Mouse (Mus musculus): ENCODE data around the gene Dmrtb1. TPM values are rescaled to one million over a fixed set of nuclear protein-coding genes. Genes with fewer than 3 reads are reported as not detected.

Dmrtb1 gene
- polyA plus RNA-seq, 1 experiment from 2014 or later, result 35.7 TPM

GRCm38 (mm10) chr4:107719161-107719560 lies 35.1 kb upstream of the Dmrtb1 start:
- no peaks in the 10 kb centered on the region for H3K27me3 ChIP-seq (ENCODE audit: control insufficient read depth, insufficient read depth, low read length)
- no peaks in the 10 kb centered on the region for H3K9me3 ChIP-seq (ENCODE audit: control insufficient read depth, low read length)
- DNase-seq, result no peak
- no peak overlapping the region for H3K9ac ChIP-seq (replicated peaks; ENCODE audit: low read length)
- H3K36me3 ChIP-seq (ENCODE audit: control insufficient read depth, insufficient read depth, low read length), result no peaks in the 10 kb centered on the region
- no peak overlapping the region for H3K4me2 ChIP-seq (ENCODE audit: low read length)
- peak overlapping the region; percentile 39; the same call in 1 of the 2 replicates for H3K27ac ChIP-seq (replicated peaks; ENCODE audit: low read depth, low read length)
- 82% methylated on average over 5 of the region's 5 CpGs for WGBS
- H3K4me1 ChIP-seq (ENCODE audit: control insufficient read depth, insufficient read depth, low read length), result peaks cover 16% of the 10 kb centered on the region; the same call in 1 of the 2 replicates
- no peak overlapping the region for H3K4me3 ChIP-seq (replicated peaks; ENCODE audit: low read depth, low read length)
- ATAC-seq (ENCODE audit: low FRiP score, low TSS enrichment), result no peak

- H3K9me3 ChIP-seq (ENCODE audit: control insufficient read depth, low read length), result no peaks in the 10 kb centered on the region
- H3K27me3 ChIP-seq (ENCODE audit: control insufficient read depth, insufficient read depth, low read length), result no peaks in the 10 kb centered on the region
- H3K36me3 ChIP-seq (ENCODE audit: control insufficient read depth, insufficient read depth, low read length), result no peaks in the 10 kb centered on the region
- 26% methylated on average over 8 of the region's 8 CpGs for WGBS
- peak overlapping the region; percentile 39; the same call in 1 of the 2 replicates for H3K27ac ChIP-seq (replicated peaks; ENCODE audit: low read depth, low read length)
- no peak overlapping the region for H3K4me3 ChIP-seq (replicated peaks; ENCODE audit: low read depth, low read length)
- ATAC-seq (ENCODE audit: low FRiP score, low TSS enrichment), result no peak
- H3K4me2 ChIP-seq (ENCODE audit: low read length), result no peak overlapping the region
- H3K9ac ChIP-seq (replicated peaks; ENCODE audit: low read length), result no peak overlapping the region
- peaks cover 16% of the 10 kb centered on the region; the same call in 1 of the 2 replicates for H3K4me1 ChIP-seq (ENCODE audit: control insufficient read depth, insufficient read depth, low read length)
- DNase-seq, result no peak
Observed at GRCm38 (mm10) chr4:107718720-107719119, 34.7 kb upstream of the Dmrtb1 start.

- Histone ChIP-seq H3K4me3 (replicated peaks; ENCODE audit: low read depth, low read length) (no peak overlapping the region), H3K36me3 (ENCODE audit: control insufficient read depth, insufficient read depth, low read length) (no peaks in the 10 kb centered on the region), H3K4me2 (ENCODE audit: low read length) (no peak overlapping the region), H3K4me1 (ENCODE audit: control insufficient read depth, insufficient read depth, low read length) (peaks cover 16% of the 10 kb centered on the region; the same call in 1 of the 2 replicates), H3K27ac (replicated peaks; ENCODE audit: low read depth, low read length) (peak overlapping the region; percentile 61), H3K9ac (replicated peaks; ENCODE audit: low read length) (no peak overlapping the region), H3K9me3 (ENCODE audit: control insufficient read depth, low read length) (no peaks in the 10 kb centered on the region), H3K27me3 (ENCODE audit: control insufficient read depth, insufficient read depth, low read length) (no peaks in the 10 kb centered on the region)
- WGBS, result 46% methylated on average over 8 of the region's 8 CpGs
- ATAC-seq (ENCODE audit: low FRiP score, low TSS enrichment) (no peak), DNase-seq (no peak)
Observed at GRCm38 (mm10) chr4:107717718-107718313, 33.8 kb upstream of the Dmrtb1 start.

GRCm38 (mm10) chr4:107716754-107717299 lies 32.8 kb upstream of the Dmrtb1 start:
- DNase-seq (peak; percentile 82), ATAC-seq (ENCODE audit: low FRiP score, low TSS enrichment) (no peak)
- no peak overlapping the region for H3K4me3 ChIP-seq (replicated peaks; ENCODE audit: low read depth, low read length)
- H3K4me1 ChIP-seq (ENCODE audit: control insufficient read depth, insufficient read depth, low read length), result peaks cover 16% of the 10 kb centered on the region; the same call in 1 of the 2 replicates
- 57% methylated on average over 9 of the region's 9 CpGs for WGBS
- H3K4me2 ChIP-seq (ENCODE audit: low read length), result no peak overlapping the region
- H3K36me3 ChIP-seq (ENCODE audit: control insufficient read depth, insufficient read depth, low read length), result no peaks in the 10 kb centered on the region
- H3K27ac ChIP-seq (replicated peaks; ENCODE audit: low read depth, low read length), result no peak overlapping the region
- no peaks in the 10 kb centered on the region for H3K27me3 ChIP-seq (ENCODE audit: control insufficient read depth, insufficient read depth, low read length)
- H3K9ac ChIP-seq (replicated peaks; ENCODE audit: low read length), result no peak overlapping the region
- H3K9me3 ChIP-seq (ENCODE audit: control insufficient read depth, low read length), result no peaks in the 10 kb centered on the region

GRCm38 (mm10) chr4:107706884-107707283 lies 22.9 kb upstream of the Dmrtb1 start:
- Histone ChIP-seq H3K4me3 (replicated peaks; ENCODE audit: low read depth, low read length) (no peak overlapping the region), H3K9ac (replicated peaks; ENCODE audit: low read length) (no peak overlapping the region), H3K4me2 (ENCODE audit: low read length) (no peak overlapping the region), H3K9me3 (ENCODE audit: control insufficient read depth, low read length) (no peaks in the 10 kb centered on the region), H3K36me3 (ENCODE audit: control insufficient read depth, insufficient read depth, low read length) (no peaks in the 10 kb centered on the region), H3K27me3 (ENCODE audit: control insufficient read depth, insufficient read depth, low read length) (no peaks in the 10 kb centered on the region), H3K4me1 (ENCODE audit: control insufficient read depth, insufficient read depth, low read length) (0 out of 2 replicates have a peak, but pooled peaks cover 4% of the 10 kb centered on the region), H3K27ac (replicated peaks; ENCODE audit: low read depth, low read length) (no peak overlapping the region)
- DNase-seq (no peak), ATAC-seq (ENCODE audit: low FRiP score, low TSS enrichment) (no peak)
- WGBS, result 69% methylated on average over 4 of the region's 4 CpGs

- Histone ChIP-seq H3K4me3 (replicated peaks; ENCODE audit: low read depth, low read length) (no peak overlapping the region), H3K4me2 (ENCODE audit: low read length) (no peak overlapping the region), H3K4me1 (ENCODE audit: control insufficient read depth, insufficient read depth, low read length) (no peaks in the 10 kb centered on the region), H3K9me3 (ENCODE audit: control insufficient read depth, low read length) (no peaks in the 10 kb centered on the region), H3K27me3 (ENCODE audit: control insufficient read depth, insufficient read depth, low read length) (no peaks in the 10 kb centered on the region), H3K27ac (replicated peaks; ENCODE audit: low read depth, low read length) (no peak overlapping the region), H3K36me3 (ENCODE audit: control insufficient read depth, insufficient read depth, low read length) (no peaks in the 10 kb centered on the region), H3K9ac (replicated peaks; ENCODE audit: low read length) (no peak overlapping the region)
- no peak for DNase-seq
- ATAC-seq (ENCODE audit: low FRiP score, low TSS enrichment), result no peak
- 94% methylated on average over 1 of the region's 1 CpGs for WGBS
Observed at GRCm38 (mm10) chr4:107704185-107704584, 20.2 kb upstream of the Dmrtb1 start.

GRCm38 (mm10) chr4:107701679-107702078 lies 17.6 kb upstream of the Dmrtb1 start:
- Histone ChIP-seq H3K4me2 (ENCODE audit: low read length) (no peak overlapping the region), H3K4me1 (ENCODE audit: control insufficient read depth, insufficient read depth, low read length) (no peaks in the 10 kb centered on the region), H3K36me3 (ENCODE audit: control insufficient read depth, insufficient read depth, low read length) (no peaks in the 10 kb centered on the region), H3K9me3 (ENCODE audit: control insufficient read depth, low read length) (no peaks in the 10 kb centered on the region), H3K9ac (replicated peaks; ENCODE audit: low read length) (no peak overlapping the region), H3K4me3 (replicated peaks; ENCODE audit: low read depth, low read length) (no peak overlapping the region), H3K27me3 (ENCODE audit: control insufficient read depth, insufficient read depth, low read length) (no peaks in the 10 kb centered on the region), H3K27ac (replicated peaks; ENCODE audit: low read depth, low read length) (no peak overlapping the region)
- DNase-seq (no peak), ATAC-seq (ENCODE audit: low FRiP score, low TSS enrichment) (no peak)
- 77% methylated on average over 11 of the region's 11 CpGs for WGBS

- H3K36me3 ChIP-seq (ENCODE audit: control insufficient read depth, insufficient read depth, low read length), result no peaks in the 10 kb centered on the region
- no peak overlapping the region for H3K4me3 ChIP-seq (replicated peaks; ENCODE audit: low read depth, low read length)
- WGBS, result 21% methylated on average over 11 of the region's 11 CpGs
- H3K27me3 ChIP-seq (ENCODE audit: control insufficient read depth, insufficient read depth, low read length), result no peaks in the 10 kb centered on the region
- no peaks in the 10 kb centered on the region for H3K4me1 ChIP-seq (ENCODE audit: control insufficient read depth, insufficient read depth, low read length)
- DNase-seq (peak; percentile 84), ATAC-seq (ENCODE audit: low FRiP score, low TSS enrichment) (no peak)
- H3K4me2 ChIP-seq (ENCODE audit: low read length), result no peak overlapping the region
- H3K27ac ChIP-seq (replicated peaks; ENCODE audit: low read depth, low read length), result no peak overlapping the region
- no peaks in the 10 kb centered on the region for H3K9me3 ChIP-seq (ENCODE audit: control insufficient read depth, low read length)
- no peak overlapping the region for H3K9ac ChIP-seq (replicated peaks; ENCODE audit: low read length)
Observed at GRCm38 (mm10) chr4:107701116-107701515, 17.1 kb upstream of the Dmrtb1 start.

- no peak overlapping the region for H3K4me2 ChIP-seq (ENCODE audit: low read length)
Observed at GRCm38 (mm10) chr4:107699271-107699670, 15.2 kb upstream of the Dmrtb1 start.

More at GRCm38 (mm10) chr4:107699271-107699670, 15.2 kb upstream of the Dmrtb1 start:
- no peaks in the 10 kb centered on the region for H3K36me3 ChIP-seq (ENCODE audit: control insufficient read depth, insufficient read depth, low read length)
- no peak for ATAC-seq (ENCODE audit: low FRiP score, low TSS enrichment)
- WGBS, result 70% methylated on average over 9 of the region's 9 CpGs
- no peak for DNase-seq
- no peak overlapping the region for H3K9ac ChIP-seq (replicated peaks; ENCODE audit: low read length)
- no peak overlapping the region for H3K4me3 ChIP-seq (replicated peaks; ENCODE audit: low read depth, low read length)
- H3K9me3 ChIP-seq (ENCODE audit: control insufficient read depth, low read length), result no peaks in the 10 kb centered on the region
- H3K27ac ChIP-seq (replicated peaks; ENCODE audit: low read depth, low read length), result no peak overlapping the region
- no peaks in the 10 kb centered on the region for H3K4me1 ChIP-seq (ENCODE audit: control insufficient read depth, insufficient read depth, low read length)
- no peaks in the 10 kb centered on the region for H3K27me3 ChIP-seq (ENCODE audit: control insufficient read depth, insufficient read depth, low read length)
